Comparison of ENCODE assay signal across 22 mouse cellular contexts in the genomic region with DNA sequence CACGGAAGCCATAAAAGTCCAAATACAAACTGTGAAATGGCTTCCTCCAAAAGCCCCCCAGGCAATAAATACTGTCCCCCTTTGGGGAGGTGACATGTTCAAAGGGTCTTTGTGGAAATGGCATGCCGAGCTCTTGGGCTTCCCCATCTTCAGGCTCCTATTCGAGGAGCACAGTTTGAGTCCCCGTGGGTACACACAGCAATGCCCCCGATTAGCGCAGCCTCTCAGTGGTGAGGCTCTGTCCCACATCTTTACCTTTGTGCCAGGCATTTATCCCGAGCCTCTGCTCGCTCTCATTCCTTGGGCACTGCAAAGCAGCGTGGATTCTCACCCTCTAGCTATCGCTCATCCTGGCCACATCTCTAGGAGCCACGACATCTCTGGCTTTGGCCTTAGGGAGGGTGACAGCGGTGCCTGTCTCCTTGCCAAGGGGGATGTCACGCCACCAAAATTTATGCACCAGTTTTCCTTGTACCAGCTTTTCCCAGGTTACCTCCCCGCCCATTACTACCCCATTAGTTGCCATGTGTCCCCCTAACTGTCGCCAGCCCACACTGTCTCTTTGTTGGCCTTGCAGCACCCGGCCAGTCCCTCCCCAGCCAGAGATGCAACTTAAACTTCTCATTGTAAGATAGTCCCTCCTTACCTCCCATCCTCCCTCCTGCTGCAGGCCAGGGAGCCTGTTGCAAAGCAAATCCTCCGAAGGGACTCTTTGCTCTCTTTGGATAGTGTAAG. TPM values are rescaled to one million over a fixed set of nuclear protein-coding genes. Genes with fewer than 3 reads are reported as not detected.
DNase-seq lines count a peak whose midpoint lies in the region; ATAC-seq lines count a peak whose summit lies in the region.
"Had no signal": no experiment of that assay in that cellular context is flagged by ENCODE, and none has a peak within 500 bp of the region (broad histone marks: within the 10 kb centered on the region; RNA-seq: fewer than 3 reads in every experiment).

No protein-coding gene starts in this region.

- peak overlapping the region; percentile 77 for H3K27ac ChIP-seq in neural tube, embryonic 11.5 days (ENCODE audit: low read depth, low read length)
- H3K27ac ChIP-seq in hindbrain, embryonic 14.5 days = no peak overlapping the region
- peak overlapping the region; percentile 20; the same call in 1 of the 2 replicates for H3K27ac ChIP-seq in midbrain, embryonic 14.5 days (replicated peaks; ENCODE audit: low read depth, low read length)
- H3K27ac ChIP-seq: gastrocnemius, adult 2 months; heart, embryonic 15.5 days; kidney, postnatal 0 days; limb, embryonic 10.5 days; liver, embryonic 15.5 days; lung, embryonic 15.5 days; stomach, postnatal 0 days had no signal

- no peaks in the 10 kb centered on the region for H3K36me3 ChIP-seq in neural tube, embryonic 11.5 days (ENCODE audit: control insufficient read depth, insufficient read depth, low read length)
- no peaks in the 10 kb centered on the region; the same call in 1 of the 2 replicates for H3K36me3 ChIP-seq in hindbrain, embryonic 14.5 days (replicated peaks; ENCODE audit: control insufficient read depth, insufficient read depth)
- no peaks in the 10 kb centered on the region for H3K36me3 ChIP-seq in midbrain, embryonic 14.5 days (ENCODE audit: control insufficient read depth, insufficient read depth, low read length)
- H3K36me3 ChIP-seq: heart, embryonic 15.5 days; limb, embryonic 10.5 days; liver, embryonic 15.5 days; lung, embryonic 15.5 days had no signal

- no peak overlapping the region; the same call in 1 of the 2 replicates for H3K9ac ChIP-seq in neural tube, embryonic 11.5 days (ENCODE audit: low read length)
- no peak overlapping the region for H3K9ac ChIP-seq in hindbrain, embryonic 14.5 days
- H3K9ac ChIP-seq in midbrain, embryonic 14.5 days (replicated peaks; ENCODE audit: low read length) = no peak overlapping the region
- H3K9ac ChIP-seq: heart, embryonic 15.5 days; liver, embryonic 15.5 days; lung, embryonic 15.5 days had no signal

- no peaks in the 10 kb centered on the region for H3K9me3 ChIP-seq in neural tube, embryonic 11.5 days (ENCODE audit: control insufficient read depth, low read length)
- H3K9me3 ChIP-seq in hindbrain, embryonic 14.5 days (ENCODE audit: control insufficient read depth, low read length) = no peaks in the 10 kb centered on the region
- no peaks in the 10 kb centered on the region for H3K9me3 ChIP-seq in midbrain, embryonic 14.5 days (ENCODE audit: control insufficient read depth, low read length)
- H3K9me3 ChIP-seq: heart, embryonic 15.5 days; limb, embryonic 10.5 days; liver, embryonic 15.5 days; lung, embryonic 15.5 days had no signal

- peaks cover 35% of the 10 kb centered on the region for H3K4me1 ChIP-seq in neural tube, embryonic 11.5 days (ENCODE audit: control insufficient read depth, insufficient read depth, low read length)
- H3K4me1 ChIP-seq in hindbrain, embryonic 14.5 days (replicated peaks; ENCODE audit: control insufficient read depth, insufficient read depth, low read length) = peaks cover 40% of the 10 kb centered on the region
- peaks cover 30% of the 10 kb centered on the region for H3K4me1 ChIP-seq in midbrain, embryonic 14.5 days (ENCODE audit: control insufficient read depth, insufficient read depth, low read length)
- H3K4me1 ChIP-seq: heart, embryonic 15.5 days; liver, embryonic 15.5 days; lung, embryonic 15.5 days had no signal

- ATAC-seq in neural tube, embryonic 11.5 days (ENCODE audit: insufficient read depth, low FRiP score, low TSS enrichment) = peak; percentile 45
- peak; percentile 21 for ATAC-seq in hindbrain, embryonic 14.5 days (ENCODE audit: low FRiP score)
- ATAC-seq in midbrain, embryonic 14.5 days (ENCODE audit: low FRiP score, low TSS enrichment) = no peak

- 0 out of 2 replicates have a peak, but pooled peaks cover under 1% of the 10 kb centered on the region for H3K27me3 ChIP-seq in neural tube, embryonic 11.5 days (ENCODE audit: control insufficient read depth, insufficient read depth, low read length)
- H3K27me3 ChIP-seq in hindbrain, embryonic 14.5 days (ENCODE audit: control insufficient read depth, insufficient read depth, low read length) = peaks cover 3% of the 10 kb centered on the region; the same call in 1 of the 2 replicates
- no peaks in the 10 kb centered on the region for H3K27me3 ChIP-seq in midbrain, embryonic 14.5 days (ENCODE audit: control insufficient read depth, insufficient read depth, low read length)
- H3K27me3 ChIP-seq: liver, embryonic 15.5 days; lung, embryonic 15.5 days had no signal

- no peak overlapping the region for H3K4me3 ChIP-seq in neural tube, embryonic 11.5 days (ENCODE audit: low read depth, low read length)
- H3K4me3 ChIP-seq in hindbrain, embryonic 14.5 days (replicated peaks; ENCODE audit: low read length) = no peak overlapping the region
- H3K4me3 ChIP-seq in midbrain, embryonic 14.5 days (replicated peaks; ENCODE audit: low read depth, low read length) = no peak overlapping the region
- H3K4me3 ChIP-seq: gastrocnemius, adult 2 months; heart, embryonic 15.5 days; limb, embryonic 10.5 days; liver, embryonic 15.5 days; lung, embryonic 15.5 days; myocyte had no signal

- DNase-seq in neural tube, embryonic 11.5 days (ENCODE audit: low spot score) = no peak
- DNase-seq in neural tube, embryonic 10.5 days (ENCODE audit: extremely low spot score, low spot score) = no peak
- DNase-seq in hindbrain, embryonic 14.5 days (ENCODE audit: low spot score) = no peak
- DNase-seq in midbrain, embryonic 14.5 days = no peak
- no peak for DNase-seq in yolk sac, embryonic 10.5 days (ENCODE audit: low spot score)
- no peak for DNase-seq in embryo, embryonic 10.5 days (ENCODE audit: low spot score)
- no peak for DNase-seq in right cerebral cortex, adult 2 months (ENCODE audit: low spot score in 2 of 2)
- DNase-seq: adrenal gland, postnatal 10 days; cerebellum, adult 9-10 months; gastrocnemius, adult 2 months; heart, postnatal 36 days; kidney, adult 2 months; liver; lung, postnatal 4 days had no signal

- WGBS in neural tube, embryonic 11.5 days = 47% methylated on average over 17 of the region's 17 CpGs
- 43% methylated on average over 17 of the region's 17 CpGs for WGBS in hindbrain, embryonic 14.5 days
- 52% methylated on average over 17 of the region's 17 CpGs for WGBS in midbrain, embryonic 14.5 days

- peak overlapping the region; percentile 10; the same call in 1 of the 2 replicates for H3K4me2 ChIP-seq in neural tube, embryonic 11.5 days (ENCODE audit: low read depth)
- no peak overlapping the region for H3K4me2 ChIP-seq in hindbrain, embryonic 14.5 days (replicated peaks)
- no peak overlapping the region for H3K4me2 ChIP-seq in midbrain, embryonic 14.5 days (ENCODE audit: low read length)
- H3K4me2 ChIP-seq: heart, embryonic 15.5 days; liver, embryonic 15.5 days; lung, embryonic 15.5 days had no signal

RNA-seq across cellular contexts. Expression of a gene that starts 37.2 kb away (rescaled TPM):
- 15.3 and 17.0 TPM in 2 replicates for polyA plus RNA-seq in neural tube, embryonic 11.5 days (2014; fragmentation: Nextera tagmentation; extraction: Ambion mirVana)
- polyA plus RNA-seq in hindbrain, embryonic 14.5 days (2014; fragmentation: Nextera tagmentation; extraction: Ambion mirVana) = 31.7 and 36.4 TPM in 2 replicates
- polyA plus RNA-seq in midbrain, embryonic 14.5 days (2014; fragmentation: Nextera tagmentation; extraction: Ambion mirVana) = 20.6 and 27.9 TPM in 2 replicates
- polyA plus RNA-seq: C2C12 had no signal
